Mouse (Mus musculus): ENCODE results near the gene Lrriq3. TPM values are rescaled to one million over a fixed set of nuclear protein-coding genes. Genes with fewer than 3 reads are reported as not detected.

The Lrriq3 gene
- total and polyA plus RNA-seq, 3 experiments: 0.19 to 0.24 TPM; not detected in 1

Other genes with a start within 250 kb of the Lrriq3 start
- gene Tnni3k, start 38.0 kb upstream of the Lrriq3 start, total RNA-seq (2012; rRNA removed): not detected in 2 replicates
- gene Tnni3k, start 38.0 kb upstream of the Lrriq3 start, polyA plus RNA-seq (2012; ENCODE audit: insufficient read depth in 1 of 2, insufficient read length in 2 of 2, low read depth in 1 of 2, low replicate concordance in 2 of 2, missing spikeins in 1 of 2): not detected
- gene Fpgt, start within 50 bp of the Lrriq3 start, total RNA-seq (2012; rRNA removed): 10.6 and 10.8 TPM in 2 replicates
- gene Fpgt, start within 50 bp of the Lrriq3 start, polyA plus RNA-seq (2012; ENCODE audit: insufficient read depth in 1 of 2, insufficient read length in 2 of 2, low read depth in 1 of 2, low replicate concordance in 2 of 2, missing spikeins in 1 of 2): 1 to 10 TPM in 1 of 2 experiments, not detected in 1; 8.0 TPM